In the genomic region with DNA sequence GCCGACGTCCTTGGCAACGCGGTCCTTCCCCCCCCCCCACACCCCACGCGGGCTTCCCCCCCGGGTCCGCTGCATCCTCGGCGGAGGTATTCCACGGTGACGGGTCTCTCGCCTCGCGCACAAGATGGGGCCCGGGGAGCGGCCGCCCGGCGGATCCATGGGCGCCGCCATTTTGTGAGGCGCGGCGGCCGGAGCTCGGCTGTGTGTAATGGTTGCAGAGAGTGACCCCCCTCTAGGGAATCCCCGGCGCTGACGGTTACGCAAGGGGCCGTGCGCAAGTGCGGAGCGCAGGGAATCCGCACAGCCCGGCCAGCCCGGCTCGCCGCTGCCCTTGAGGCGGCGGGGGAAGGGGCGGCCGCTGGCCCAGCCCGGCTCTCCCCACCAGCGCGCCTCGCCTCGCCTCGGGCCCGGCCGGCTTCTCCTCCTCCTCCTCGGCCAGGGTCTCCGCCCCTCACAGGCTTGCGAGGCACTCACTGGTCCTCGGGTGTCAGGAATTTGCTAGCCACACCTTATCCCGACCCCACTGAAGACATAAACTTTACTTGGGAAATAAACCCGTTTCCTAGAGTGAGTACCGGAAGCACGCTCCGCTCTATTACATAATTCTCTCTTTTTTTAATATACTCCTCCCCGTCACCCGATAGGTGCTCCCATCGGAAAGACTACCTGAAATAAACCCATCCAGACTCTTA, we compare ENCODE assay signal across 8 mouse cellular contexts. TPM values are rescaled to one million over a fixed set of nuclear protein-coding genes. Genes with fewer than 3 reads are reported as not detected.
DNase-seq lines count a peak whose midpoint lies in the region; ATAC-seq and TF ChIP-seq lines count a peak whose summit lies in the region.

No protein-coding gene starts in this region.

- CTCF ChIA-PET in Patski (lab: Charles Lee), result no interaction called here

- under 1% methylated on average over 43 of the region's 64 CpGs for WGBS in hindbrain, embryonic 12.5 days

- no peaks in the 10 kb centered on the region for H3K9me3 ChIP-seq in hindbrain, embryonic 12.5 days (replicated peaks)

- H3K27me3 ChIP-seq in Patski, result no peaks in the 10 kb centered on the region
- no peaks in the 10 kb centered on the region for H3K27me3 ChIP-seq in hindbrain, embryonic 12.5 days

- TF ChIP-seq CTCF in Patski (IDR thresholded peaks at IDR 0.05), result no peak

- peak; percentile 49 for ATAC-seq in Patski
- ATAC-seq in hindbrain, embryonic 12.5 days (ENCODE audit: low FRiP score), result peak; percentile 86

- in situ Hi-C loops in Patski (cut with MboI; ENCODE audit: low pct_unique_long_range_greater_than_20kb), result loop anchor here (10.0 kb wide), 2 partner anchors 441 to 521 kb away; no protein-coding TSS in a partner anchor

- peak overlapping the region; percentile 85 for H3K4me2 ChIP-seq in hindbrain, embryonic 12.5 days (replicated peaks)

- H3K9ac ChIP-seq in hindbrain, embryonic 12.5 days, result peak overlapping the region; percentile 99

- peaks cover 33% of the 10 kb centered on the region for H3K4me1 ChIP-seq in hindbrain, embryonic 12.5 days

- peaks cover 6% of the 10 kb centered on the region; the same call in 1 of the 2 replicates for H3K36me3 ChIP-seq in hindbrain, embryonic 12.5 days

- POLR2A ChIA-PET in Patski (lab: Charles Lee), result interaction anchor here (0.6 to 0.8 kb wide), 2 partner anchors 70 to 120 kb away, joined by 3 read pairs; no protein-coding TSS in a partner anchor

- DNase-seq in Patski (ENCODE audit: low read depth, low spot score), result no peak
- DNase-seq in cerebellum, postnatal 10 days, result peak; percentile 94 to 96
- DNase-seq in frontal cortex, postnatal 10 days (ENCODE audit: low spot score in 2 of 2), result peak; percentile 84 to 88
- peak; percentile 88 to 90 for DNase-seq in layer of hippocampus, postnatal 14 days (ENCODE audit: low spot score in 2 of 2)
- DNase-seq in lung, postnatal 10 days, result peak; percentile 94
- DNase-seq in ovary, postnatal 14 days (ENCODE audit: low spot score), result peak; percentile 82
- peak; percentile 64 to 66 for DNase-seq in thymus, postnatal 10 days (ENCODE audit: low spot score in 2 of 2)

- H3K27ac ChIP-seq in hindbrain, embryonic 12.5 days, result peak overlapping the region; percentile 100

- H3K4me3 ChIP-seq in hindbrain, embryonic 12.5 days, result peak overlapping the region; percentile 95

RNA-seq across cellular contexts. Expression of gene Arid2, which starts 1.8 kb away (rescaled TPM):
- polyA plus RNA-seq in Patski (2021), result 31.6 TPM
- polyA plus RNA-seq in hindbrain, embryonic 12.5 days (2016; fragmentation: Nextera tagmentation; extraction: Ambion mirVana), result 34.4 and 37.3 TPM in 2 replicates
- 10 to 100 TPM; 37.5 to 39.8 TPM for total RNA-seq in layer of hippocampus, postnatal 14 days (2021)
